8 mouse cellular contexts compared by ENCODE assay signal in genomic region chr2:165285034-165285433, GRCm38 (mm10).
"Had no signal": no experiment of that assay in that cellular context is flagged by ENCODE, and none has a peak within 500 bp of the region (broad histone marks: within the 10 kb centered on the region; RNA-seq: fewer than 3 reads in every experiment).

No protein-coding gene starts in this region.

- H3K27ac ChIP-seq: hindbrain, postnatal 0 days; limb, embryonic 12.5 days; midbrain, embryonic 10.5 days; neural tube, embryonic 15.5 days; stomach, embryonic 15.5 days had no signal

- H3K27me3 ChIP-seq: limb, embryonic 12.5 days; neural tube, embryonic 15.5 days; stomach, embryonic 15.5 days had no signal

- H3K4me2 ChIP-seq: limb, embryonic 12.5 days; neural tube, embryonic 15.5 days had no signal

- H3K9ac ChIP-seq: limb, embryonic 12.5 days; neural tube, embryonic 15.5 days; stomach, embryonic 15.5 days had no signal

- H3K9me3 ChIP-seq: limb, embryonic 12.5 days; midbrain, embryonic 10.5 days; neural tube, embryonic 15.5 days; stomach, embryonic 15.5 days had no signal

- H3K4me3 ChIP-seq: limb, embryonic 12.5 days; midbrain, embryonic 10.5 days; myocyte; neural tube, embryonic 15.5 days; stomach, embryonic 15.5 days had no signal

- ATAC-seq: hindbrain, postnatal 0 days had no signal

- DNase-seq: kidney, adult 8-10 months; right cerebral cortex, postnatal 4 days had no signal
